Mouse (Mus musculus) heart, embryonic 14.5 days (tissue): ENCODE measurements around the gene Camsap2. TPM values are rescaled to one million over a fixed set of nuclear protein-coding genes. Genes with fewer than 3 reads are reported as not detected.

Experiments used
- ATAC-seq: fragments of 200-750 bp; cut with Nextera tagmentation; 2 replicates; pipeline ENCODE4 v1.8.0; 2017; ENCODE audit warnings: low read depth, moderate TSS enrichment; ENCODE audit not compliant: insufficient number of reproducible peaks, insufficient read depth, low FRiP score
- H3K27ac ChIP-seq, 2 experiments: fragments of 200-500 bp in 1 of 2; fragments of 300-500 bp in 1 of 2; sonication (generic) in 1 of 2; replicated peaks in 1 of 2; 2 replicates each; pipeline ENCODE4 v1.5.1; 2012 to 2014; ENCODE audit warnings: low read depth in 2 of 2, low read length in 2 of 2, control low read depth in 1 of 2, mild to moderate bottlenecking in 1 of 2, mixed read lengths in 1 of 2; ENCODE audit not compliant: control insufficient read depth in 1 of 2, insufficient read depth in 1 of 2
- H3K27me3 ChIP-seq: fragments of 300-500 bp; sonication (generic); 2 replicates; pipeline ENCODE4 v1.6.1; 2014; ENCODE audit warnings: mild to moderate bottlenecking, low read length, control low read depth; ENCODE audit not compliant: control insufficient read depth, insufficient read depth
- H3K36me3 ChIP-seq: fragments of 300-500 bp; sonication (generic); 2 replicates; pipeline ENCODE4 v1.6.1; 2014; ENCODE audit warnings: mild to moderate bottlenecking, control low read depth, low read length, mixed read lengths; ENCODE audit not compliant: control insufficient read depth, insufficient read depth
- H3K4me1 ChIP-seq, 2 experiments: fragments of 200-500 bp in 1 of 2; fragments of 300-500 bp in 1 of 2; sonication (generic) in 1 of 2; 2 replicates each; pipeline ENCODE4 v1.6.1; 2012 to 2014; ENCODE audit warnings: low read length in 2 of 2, control low read depth in 1 of 2, mixed read lengths in 1 of 2; ENCODE audit not compliant: control insufficient read depth in 2 of 2, insufficient read depth in 2 of 2
- H3K4me2 ChIP-seq: fragments of 300-500 bp; sonication (generic); 2 replicates; pipeline ENCODE4 v1.6.1; 2014; ENCODE audit warnings: mild to moderate bottlenecking, low read length
- H3K4me3 ChIP-seq, 2 experiments: fragments of 200-500 bp in 1 of 2; fragments of 300-500 bp in 1 of 2; sonication (generic) in 1 of 2; 2 replicates each; pipeline ENCODE4 v1.5.1; 2012 to 2014; ENCODE audit warnings: low read length in 2 of 2, mild to moderate bottlenecking in 2 of 2, control low read depth in 1 of 2, low read depth in 1 of 2, moderate library complexity in 1 of 2; ENCODE audit not compliant: control insufficient read depth in 1 of 2, insufficient read depth in 1 of 2
- H3K9ac ChIP-seq: fragments of 300-500 bp; sonication (generic); 2 replicates; pipeline ENCODE4 v1.6.1; 2014; ENCODE audit warnings: mild to moderate bottlenecking, low read length
- H3K9me3 ChIP-seq: fragments of 300-500 bp; sonication (generic); 2 replicates; pipeline ENCODE4 v1.6.1; 2016; ENCODE audit warnings: low read length, control low read depth; ENCODE audit not compliant: control insufficient read depth
- WGBS: fragments of 180-500 bp; shearing (Covaris S2); extraction: QIAGEN DNeasy Blood & Tissue Kit; methylation state at CpG from one replicate; pipeline ENCODE4 v1.1.7; 2014; 5-methylcytosine and 5-hydroxymethylcytosine counted together
- polyA plus RNA-seq: library from polyadenylated mRNA; unstranded; fragments of >200 nt; fragmentation: Nextera tagmentation; extraction: Ambion mirVana; gene quantifications from 2 replicates; pipeline ENCODE4 v1.2.1, GENCODE M21; 2014

Camsap2 gene
- polyA plus RNA-seq, 1 experiment from 2014 or later, result 13.0 TPM

GRCm38 (mm10) chr1:136231596-136231995, 114.3 kb downstream of the Camsap2 start:
- Histone ChIP-seq H3K9me3 (no peaks in the 10 kb centered on the region), H3K4me3 (no peak overlapping the region), H3K9ac (no peak overlapping the region), H3K4me1 (peaks cover 12 to 27% of the 10 kb centered on the region in 2 experiments), H3K27ac (no peak overlapping the region), H3K27me3 (peaks cover 54% of the 10 kb centered on the region), H3K36me3 (no peaks in the 10 kb centered on the region), H3K4me2 (no peak overlapping the region)
- no peak for ATAC-seq
- 10% methylated on average over 6 of the region's 6 CpGs for WGBS

- no peak overlapping the region for H3K4me2 ChIP-seq
- 64% methylated on average over 11 of the region's 11 CpGs for WGBS
- no peak overlapping the region for H3K9ac ChIP-seq
- peaks cover 12 to 27% of the 10 kb centered on the region in 2 experiments for H3K4me1 ChIP-seq
- no peaks in the 10 kb centered on the region for H3K36me3 ChIP-seq
- H3K9me3 ChIP-seq, result no peaks in the 10 kb centered on the region
- no peak overlapping the region for H3K4me3 ChIP-seq
- peaks cover 49% of the 10 kb centered on the region for H3K27me3 ChIP-seq
- H3K27ac ChIP-seq, result no peak overlapping the region
- no peak for ATAC-seq
Observed at GRCm38 (mm10) chr1:136230201-136230600, 115.7 kb downstream of the Camsap2 start.

- H3K9me3 ChIP-seq, result no peaks in the 10 kb centered on the region
- H3K27me3 ChIP-seq, result peaks cover 42% of the 10 kb centered on the region
- H3K27ac ChIP-seq, result no peak overlapping the region
- ATAC-seq, result no peak
- peaks cover 12 to 22% of the 10 kb centered on the region in 2 experiments for H3K4me1 ChIP-seq
- no peak overlapping the region for H3K9ac ChIP-seq
- H3K4me2 ChIP-seq, result no peak overlapping the region
- H3K4me3 ChIP-seq, result no peak overlapping the region
- 64% methylated on average over 6 of the region's 6 CpGs for WGBS
- H3K36me3 ChIP-seq, result no peaks in the 10 kb centered on the region
Observed at GRCm38 (mm10) chr1:136229040-136229373, 116.9 kb downstream of the Camsap2 start.

- Histone ChIP-seq H3K9ac (no peak overlapping the region), H3K9me3 (no peaks in the 10 kb centered on the region), H3K27me3 (peaks cover 37% of the 10 kb centered on the region), H3K4me2 (peak overlapping the region; percentile 21), H3K4me1 (peaks cover 12 to 17% of the 10 kb centered on the region in 2 experiments), H3K36me3 (no peaks in the 10 kb centered on the region), H3K27ac (no peak overlapping the region), H3K4me3 (no peak overlapping the region)
- 15% methylated on average over 13 of the region's 13 CpGs for WGBS
- no peak for ATAC-seq
Observed at GRCm38 (mm10) chr1:136228328-136229039, 117.4 kb downstream of the Camsap2 start.

- no peak for ATAC-seq
- WGBS, result 59% methylated on average over 4 of the region's 4 CpGs
- Histone ChIP-seq H3K36me3 (no peaks in the 10 kb centered on the region), H3K9me3 (no peaks in the 10 kb centered on the region), H3K9ac (no peak overlapping the region), H3K27ac (no peak overlapping the region), H3K4me3 (no peak overlapping the region), H3K4me1 (peaks cover 12 to 14% of the 10 kb centered on the region in 2 experiments), H3K27me3 (peaks cover 32% of the 10 kb centered on the region), H3K4me2 (no peak overlapping the region)
Observed at GRCm38 (mm10) chr1:136227870-136228269, 118.0 kb downstream of the Camsap2 start.

- no peak overlapping the region for H3K4me2 ChIP-seq
- no peak for ATAC-seq
- H3K4me1 ChIP-seq, result peaks cover 12 to 14% of the 10 kb centered on the region in 2 experiments
- 81% methylated on average over 8 of the region's 8 CpGs for WGBS
- no peak overlapping the region for H3K9ac ChIP-seq
- H3K27ac ChIP-seq, result no peak overlapping the region
- H3K27me3 ChIP-seq, result peaks cover 20% of the 10 kb centered on the region
- no peaks in the 10 kb centered on the region for H3K36me3 ChIP-seq
- H3K9me3 ChIP-seq, result no peaks in the 10 kb centered on the region
- H3K4me3 ChIP-seq, result no peak overlapping the region
Observed at GRCm38 (mm10) chr1:136226626-136227025, 119.3 kb downstream of the Camsap2 start.

GRCm38 (mm10) chr1:136225846-136226245, 120.1 kb downstream of the Camsap2 start:
- Histone ChIP-seq H3K27ac (no peak overlapping the region), H3K36me3 (no peaks in the 10 kb centered on the region), H3K4me2 (no peak overlapping the region), H3K9ac (no peak overlapping the region), H3K4me1 (peaks cover 12 to 14% of the 10 kb centered on the region in 2 experiments), H3K4me3 (no peak overlapping the region), H3K9me3 (no peaks in the 10 kb centered on the region), H3K27me3 (peaks cover 15% of the 10 kb centered on the region)
- 92% methylated on average over 8 of the region's 8 CpGs for WGBS
- ATAC-seq, result no peak
